In genomic region chr7:142087069-142087652, GRCm38 (mm10) we compare ENCODE assay signal across 23 mouse cellular contexts. TPM values are rescaled to one million over a fixed set of nuclear protein-coding genes. Genes with fewer than 3 reads are reported as not detected.
DNase-seq lines count a peak whose midpoint lies in the region; ATAC-seq and TF ChIP-seq lines count a peak whose summit lies in the region.
"Had no signal": no experiment of that assay in that cellular context is flagged by ENCODE, and none has a peak within 500 bp of the region (broad histone marks: within the 10 kb centered on the region; RNA-seq: fewer than 3 reads in every experiment).

No protein-coding gene starts in this region.

- H3K9me3 ChIP-seq in liver, embryonic 15.5 days (replicated peaks) = no peaks in the 10 kb centered on the region
- H3K9me3 ChIP-seq: forebrain, embryonic 13.5 days; midbrain, embryonic 15.5 days had no signal

- peak overlapping the region; percentile 69 for H3K4me2 ChIP-seq in liver, embryonic 15.5 days
- H3K4me2 ChIP-seq: forebrain, embryonic 13.5 days; midbrain, embryonic 15.5 days had no signal

- 0 out of 2 replicates have a peak, but pooled peaks cover 3% of the 10 kb centered on the region for H3K27me3 ChIP-seq in spleen, adult 2 months (ENCODE audit: control insufficient read depth, insufficient read depth, low read length)
- peaks cover 70% of the 10 kb centered on the region for H3K27me3 ChIP-seq in liver, embryonic 15.5 days

- DNase-seq in embryo, embryonic 10 days (ENCODE audit: low spot score) = peak; percentile 3
- DNase-seq in embryo, embryonic 9.5 days (ENCODE audit: extremely low spot score) = no peak
- DNase-seq in spleen, adult 2 months (ENCODE audit: low read depth in 1 of 2, low spot score in 2 of 2) = no peak
- no peak for DNase-seq in spleen, adult 18-20 months
- no peak for DNase-seq in right cerebral cortex, postnatal 25 days
- no peak for DNase-seq in layer of hippocampus, adult 9-11 months
- no peak for DNase-seq in gastrocnemius, adult 18-20 months (ENCODE audit: low spot score)
- DNase-seq: adrenal gland, postnatal 25 days; cerebellum, adult 18-20 months; gastrocnemius, postnatal 36 days; kidney, postnatal 25 days; layer of hippocampus, postnatal 36 days; lung, postnatal 10 days had no signal

- no peaks in the 10 kb centered on the region for H3K4me1 ChIP-seq in spleen, adult 2 months (ENCODE audit: control insufficient read depth, insufficient read depth, insufficient read length)
- peaks cover 82% of the 10 kb centered on the region for H3K4me1 ChIP-seq in liver, embryonic 15.5 days (replicated peaks)

- H3K9ac ChIP-seq in liver, embryonic 15.5 days = peak overlapping the region; percentile 66
- H3K9ac ChIP-seq: forebrain, embryonic 13.5 days; midbrain, embryonic 15.5 days had no signal

- TF ChIP-seq POLR2A in spleen, adult 2 months (IDR thresholded peaks at IDR 0.05; ENCODE audit: low read depth, low read length) = no peak

- no peaks in the 10 kb centered on the region for H3K36me3 ChIP-seq in spleen, adult 2 months (ENCODE audit: control insufficient read depth, insufficient read depth, low read length)
- peaks cover 28% of the 10 kb centered on the region for H3K36me3 ChIP-seq in liver, embryonic 15.5 days (replicated peaks)

- peak; percentile 99 for ATAC-seq in liver, embryonic 15.5 days (ENCODE audit: insufficient read depth)
- ATAC-seq: forebrain, embryonic 13.5 days; hindbrain, postnatal 0 days; midbrain, embryonic 15.5 days had no signal

- WGBS in spleen, adult 2 months = 87% methylated on average over 1 of the region's 1 CpGs
- WGBS in liver, embryonic 15.5 days (ENCODE audit: insufficient replicate concordance) = 44% methylated on average over 1 of the region's 1 CpGs

- H3K4me3 ChIP-seq in spleen, adult 2 months (ENCODE audit: extremely low read depth, insufficient read depth, insufficient read length) = no peak overlapping the region
- H3K4me3 ChIP-seq in liver, embryonic 15.5 days (replicated peaks) = peak overlapping the region; percentile 29
- H3K4me3 ChIP-seq: forebrain, embryonic 13.5 days; midbrain, embryonic 15.5 days had no signal

- peak overlapping the region; percentile 2; the same call in 1 of the 2 replicates for H3K27ac ChIP-seq in spleen, adult 2 months (ENCODE audit: insufficient read depth, low read length)
- H3K27ac ChIP-seq in liver, embryonic 15.5 days (replicated peaks) = peak overlapping the region; percentile 96
- H3K27ac ChIP-seq: forebrain, embryonic 13.5 days; hindbrain, postnatal 0 days had no signal

- TF ChIP-seq CTCF in spleen, adult 2 months (IDR thresholded peaks at IDR 0.05; ENCODE audit: extremely low read depth, insufficient read depth, insufficient read length, insufficient replicate concordance) = no peak

RNA-seq across cellular contexts. Expression of gene Dusp8, which starts 8.5 kb away (rescaled TPM):
- 3.5 TPM in 2 replicates for polyA plus RNA-seq in spleen, adult 2 months (2012; rRNA removed)
- polyA plus RNA-seq in liver, embryonic 15.5 days (2015; fragmentation: Nextera tagmentation; extraction: Ambion mirVana) = 4.3 and 4.4 TPM in 2 replicates
- 10 to 100 TPM; 21.9 to 41.2 TPM for total RNA-seq in gastrocnemius, adult 18-20 months (2021)

RNA-seq across cellular contexts. Expression of gene Mob2, which starts 26.3 kb away (rescaled TPM):
- polyA plus RNA-seq in spleen, adult 2 months (2012; rRNA removed) = 26.7 and 28.2 TPM in 2 replicates
- polyA plus RNA-seq in liver, embryonic 15.5 days (2015; fragmentation: Nextera tagmentation; extraction: Ambion mirVana) = 66.1 and 70.2 TPM in 2 replicates
- total RNA-seq in gastrocnemius, adult 18-20 months (2021) = 10 to 100 TPM; 49.6 to 51.8 TPM

RNA-seq across cellular contexts. Expression of gene Gm45618, which starts 33.4 kb away (rescaled TPM):
- polyA plus RNA-seq in spleen, adult 2 months (2012; rRNA removed) = not detected in 2 replicates
- polyA plus RNA-seq in liver, embryonic 15.5 days (2015; fragmentation: Nextera tagmentation; extraction: Ambion mirVana) = not detected in 2 replicates
- not detected for total RNA-seq in gastrocnemius, adult 18-20 months (2021)
- total RNA-seq: adrenal gland, postnatal 25 days; gastrocnemius, postnatal 36 days; hindbrain, postnatal 0 days; layer of hippocampus, postnatal 36 days had no signal
- polyA plus RNA-seq: embryonic facial prominence, embryonic 11.5 days; forebrain, embryonic 13.5 days; heart, postnatal 0 days; hindbrain, postnatal 0 days; limb, embryonic 11.5 days; neural tube, embryonic 11.5 days; stomach, embryonic 16.5 days; urinary bladder, adult 2 months had no signal

RNA-seq across cellular contexts. Expression of gene Gm39115, which starts 48.7 kb away (rescaled TPM):
- polyA plus RNA-seq in spleen, adult 2 months (2012; rRNA removed) = not detected in 2 replicates
- not detected in 2 replicates for polyA plus RNA-seq in liver, embryonic 15.5 days (2015; fragmentation: Nextera tagmentation; extraction: Ambion mirVana)
- not detected for total RNA-seq in gastrocnemius, adult 18-20 months (2021)
- total RNA-seq: adrenal gland, postnatal 25 days; gastrocnemius, postnatal 36 days; hindbrain, postnatal 0 days; layer of hippocampus, postnatal 36 days had no signal
- polyA plus RNA-seq: embryonic facial prominence, embryonic 11.5 days; forebrain, embryonic 13.5 days; heart, postnatal 0 days; hindbrain, postnatal 0 days; limb, embryonic 11.5 days; midbrain, embryonic 15.5 days; neural tube, embryonic 11.5 days; stomach, embryonic 16.5 days; urinary bladder, adult 2 months had no signal

RNA-seq across cellular contexts. Expression of gene Gm45337, which starts 57.2 kb away (rescaled TPM):
- not detected in 2 replicates for polyA plus RNA-seq in spleen, adult 2 months (2012; rRNA removed)
- not detected in 2 replicates for polyA plus RNA-seq in liver, embryonic 15.5 days (2015; fragmentation: Nextera tagmentation; extraction: Ambion mirVana)
- not detected for total RNA-seq in gastrocnemius, adult 18-20 months (2021)
- total RNA-seq: adrenal gland, postnatal 25 days; gastrocnemius, postnatal 36 days; hindbrain, postnatal 0 days; layer of hippocampus, postnatal 36 days had no signal
- polyA plus RNA-seq: embryonic facial prominence, embryonic 11.5 days; forebrain, embryonic 13.5 days; heart, postnatal 0 days; hindbrain, postnatal 0 days; limb, embryonic 11.5 days; midbrain, embryonic 15.5 days; neural tube, embryonic 11.5 days; stomach, embryonic 16.5 days; urinary bladder, adult 2 months had no signal
